Mouse (Mus musculus) olfactory bulb, adult 2 months (tissue): ENCODE results near the gene Lgi1. TPM values are rescaled to one million over a fixed set of nuclear protein-coding genes. Genes with fewer than 3 reads are reported as not detected.

Experiments used
- H3K27ac ChIP-seq: fragments of 200-500 bp; 2 replicates; pipeline ENCODE4 v1.5.1; 2012; ENCODE audit warnings: low read depth, low read length; ENCODE audit not compliant: insufficient read depth
- H3K4me1 ChIP-seq: fragments of 200-500 bp; 2 replicates; pipeline ENCODE4 v1.6.1; 2012; ENCODE audit warnings: low read length; ENCODE audit not compliant: control insufficient read depth, insufficient read depth
- H3K4me3 ChIP-seq: fragments of 200-500 bp; 2 replicates; pipeline ENCODE4 v1.5.1; 2012; ENCODE audit warnings: mild to moderate bottlenecking, low read depth, low read length, moderate library complexity; ENCODE audit not compliant: insufficient read depth
- CTCF ChIP-seq: fragments of 200-500 bp; IDR thresholded peaks from 2 replicates; pipeline ENCODE4 v1.5.1; 2012; ENCODE audit warnings: low read depth, mild to moderate bottlenecking, low read length, moderate library complexity; ENCODE audit not compliant: insufficient read depth
- POLR2A ChIP-seq: fragments of 200-500 bp; IDR thresholded peaks from 2 replicates; pipeline ENCODE4 v1.6.1; 2012; ENCODE audit warnings: mild to moderate bottlenecking, low read depth, low read length, moderate library complexity; ENCODE audit not compliant: insufficient read depth
- WGBS: fragments of 180-500 bp; shearing (Covaris S2); methylation state at CpG from one replicate; pipeline ENCODE4 v1.1.7; 2018; 5-methylcytosine and 5-hydroxymethylcytosine counted together
- polyA plus RNA-seq: library from polyadenylated mRNA; stranded (reverse); fragments of >200 nt; gene quantifications from 2 replicates; pipeline ENCODE4 v1.2.4, GENCODE M21; 2012; ENCODE audit warnings: low replicate concordance; ENCODE audit not compliant: missing spikeins, insufficient read depth, insufficient read length

Lgi1 gene
- polyA plus RNA-seq, 1 experiment, result not detected

- Histone ChIP-seq H3K4me1 (peaks cover 17% of the 10 kb centered on the region), H3K27ac (peak overlapping the region; percentile 69), H3K4me3 (peak overlapping the region; percentile 23)
- TF ChIP-seq POLR2A, result no peak
- TF ChIP-seq CTCF, result no peak
- WGBS, result 30% methylated on average over 3 of the region's 3 CpGs
Observed at GRCm38 (mm10) chr19:38258651-38259065, 5.7 kb upstream of the Lgi1 start.

- 49% methylated on average over 3 of the region's 3 CpGs for WGBS
- peaks cover 20% of the 10 kb centered on the region for H3K4me1 ChIP-seq
- no peak overlapping the region for H3K4me3 ChIP-seq
- TF ChIP-seq CTCF (no peak), POLR2A (no peak)
- peak overlapping the region; percentile 16 for H3K27ac ChIP-seq
Observed at GRCm38 (mm10) chr19:38259436-38259835, 4.9 kb upstream of the Lgi1 start.

DNA sequence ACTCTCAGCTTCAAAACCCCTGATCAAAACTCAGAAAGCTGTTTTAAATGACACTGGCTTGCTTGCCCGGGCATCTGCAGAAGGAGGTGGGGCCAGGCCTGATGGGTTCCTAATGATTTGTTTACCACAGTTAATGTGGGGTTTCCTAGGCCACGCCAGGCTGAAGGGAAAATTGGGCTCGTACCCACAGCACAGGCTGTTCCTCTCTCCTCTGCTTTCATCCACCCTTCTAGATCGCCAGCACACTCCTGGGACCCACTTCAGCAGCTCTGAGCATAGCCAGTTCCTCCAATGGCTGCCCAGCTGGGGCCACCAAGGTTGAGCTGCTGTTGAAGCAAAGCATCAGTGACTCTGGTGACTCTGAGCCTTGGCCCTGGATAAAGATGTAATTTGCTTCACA, 4.0 kb upstream of the Lgi1 start:
- H3K4me1 ChIP-seq, result peaks cover 20% of the 10 kb centered on the region
- whole genome bisulfite sequencing, result 29% methylated on average over 4 of the region's 4 CpGs
- no peak overlapping the region for H3K4me3 ChIP-seq
- no peak for TF ChIP-seq CTCF
- TF ChIP-seq POLR2A, result no peak
- H3K27ac ChIP-seq, result peak overlapping the region; percentile 16; the same call in 1 of the 2 replicates

- no peak overlapping the region for H3K4me3 ChIP-seq
- TF ChIP-seq CTCF (no peak), POLR2A (no peak)
- peaks cover 19% of the 10 kb centered on the region for H3K4me1 ChIP-seq
- H3K27ac ChIP-seq, result no peak overlapping the region
- WGBS, result 67% methylated on average over 5 of the region's 5 CpGs
Observed at GRCm38 (mm10) chr19:38261351-38261750, 3.0 kb upstream of the Lgi1 start.

DNA sequence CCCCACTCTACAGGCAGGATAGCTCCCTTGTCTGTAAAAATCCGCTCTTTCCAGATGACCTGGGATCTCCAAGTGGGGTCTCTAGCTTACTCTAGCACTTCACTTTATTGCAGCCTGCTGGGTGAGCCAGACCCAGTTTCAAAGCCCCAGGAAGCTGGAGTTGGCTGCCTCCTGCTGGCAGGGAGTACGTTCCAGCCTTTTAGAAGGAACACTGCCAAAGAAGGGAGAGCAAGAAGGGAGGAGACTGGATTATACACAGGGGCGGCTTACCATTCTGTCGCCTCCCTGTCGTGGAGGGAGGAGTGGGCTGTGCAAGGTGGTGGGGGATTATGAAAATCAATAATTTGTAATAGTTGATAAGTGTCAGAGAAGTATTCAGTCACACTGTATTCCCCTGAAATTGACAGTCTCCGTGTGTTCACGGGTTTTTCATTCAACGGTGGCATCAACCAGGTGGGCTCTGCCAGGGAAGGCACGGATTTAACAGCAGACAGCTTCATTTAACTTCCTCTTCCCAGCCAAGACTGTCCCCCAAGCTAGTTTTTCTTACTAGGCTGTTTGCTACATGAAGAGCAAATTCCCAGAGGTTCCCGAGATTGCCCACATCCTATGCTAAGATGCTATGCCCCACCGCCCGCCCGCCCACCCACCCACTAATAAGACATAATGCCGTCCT, 369 bp upstream of the Lgi1 start:
- WGBS, result 6% methylated on average over 14 of the region's 14 CpGs
- Histone ChIP-seq H3K27ac (peak overlapping the region; percentile 63), H3K4me3 (peak overlapping the region; percentile 24), H3K4me1 (peaks cover 18% of the 10 kb centered on the region)
- TF ChIP-seq POLR2A (peak; percentile 8; the same call in 1 of the 2 replicates), CTCF (peak; percentile 66; the same call in 1 of the 2 replicates)

GRCm38 (mm10) chr19:38265767-38266166, 1.4 kb downstream of the Lgi1 start:
- no peak overlapping the region for H3K27ac ChIP-seq
- WGBS, result 30% methylated on average over 5 of the region's 5 CpGs
- H3K4me1 ChIP-seq, result peaks cover 12% of the 10 kb centered on the region
- no peak overlapping the region for H3K4me3 ChIP-seq
- no peak for TF ChIP-seq CTCF
- no peak for TF ChIP-seq POLR2A

- H3K27ac ChIP-seq, result no peak overlapping the region
- no peak for TF ChIP-seq POLR2A
- TF ChIP-seq CTCF, result no peak
- H3K4me3 ChIP-seq, result no peak overlapping the region
- peaks cover 11% of the 10 kb centered on the region for H3K4me1 ChIP-seq
- WGBS, result 72% methylated on average over 5 of the region's 5 CpGs
Observed at GRCm38 (mm10) chr19:38267469-38267868, 3.1 kb downstream of the Lgi1 start.

DNA sequence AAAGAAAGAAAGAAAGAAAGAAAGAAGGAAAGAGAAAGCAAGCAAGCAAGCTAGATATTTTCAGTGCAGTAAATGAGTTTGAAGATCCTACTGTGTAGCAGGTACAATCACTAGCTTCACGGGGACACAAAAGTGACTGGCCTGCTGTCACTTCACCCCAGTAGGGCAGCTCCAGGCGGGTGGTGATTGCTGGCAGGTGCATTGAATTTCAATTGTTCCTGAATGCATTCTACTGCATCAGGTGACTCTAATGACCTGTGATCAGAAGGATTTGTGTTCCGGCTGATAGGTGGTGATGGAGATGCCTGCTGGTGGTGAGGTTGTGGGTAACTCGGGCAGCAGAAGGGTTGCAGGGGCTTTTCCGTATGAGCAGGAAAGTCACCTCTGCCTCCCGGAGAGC, 6.7 kb downstream of the Lgi1 start:
- H3K27ac ChIP-seq, result no peak overlapping the region
- TF ChIP-seq CTCF (no peak), POLR2A (no peak)
- 68% methylated on average over 6 of the region's 6 CpGs for WGBS
- H3K4me1 ChIP-seq, result peaks cover 12% of the 10 kb centered on the region; the same call in 1 of the 2 replicates
- no peak overlapping the region for H3K4me3 ChIP-seq

DNA sequence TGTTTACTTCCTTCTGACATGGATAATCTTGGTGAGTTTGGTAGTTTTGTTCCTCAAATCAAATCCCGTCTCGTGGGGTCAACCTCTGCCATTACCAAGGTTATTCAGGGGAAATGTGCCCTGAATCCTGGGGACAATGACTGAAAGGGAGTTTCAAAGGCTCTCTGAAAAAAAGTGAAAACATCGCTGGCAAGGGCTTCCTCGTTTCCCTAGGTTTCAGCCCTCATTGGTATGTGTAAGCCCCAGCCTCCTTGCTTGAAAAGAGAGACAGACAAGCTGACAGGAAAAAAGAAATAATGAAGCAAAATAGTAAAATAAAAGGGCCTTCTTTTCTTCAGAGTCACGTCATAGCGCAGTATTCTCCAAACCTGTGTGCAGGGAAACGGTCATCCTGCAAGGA, 9.5 kb downstream of the Lgi1 start:
- TF ChIP-seq CTCF, result no peak
- TF ChIP-seq POLR2A, result no peak
- 67% methylated on average over 7 of the region's 7 CpGs for WGBS
- Histone ChIP-seq H3K4me3 (no peak overlapping the region), H3K27ac (no peak overlapping the region), H3K4me1 (peaks cover 15% of the 10 kb centered on the region; the same call in 1 of the 2 replicates)
